Mouse (Mus musculus) liver, embryonic 14.5 days (tissue): Measurements from ENCODE around the gene Ctrc.

Experiments
- CTCF ChIP-seq: IDR thresholded peaks from 2 replicates; pipeline ENCODE4 v1.5.1; 2016; ENCODE audit warnings: antibody characterized with exemption, low read depth, control low read depth
- EP300 ChIP-seq: IDR thresholded peaks from 2 replicates; pipeline ENCODE4 v1.6.1; 2016; ENCODE audit warnings: antibody characterized with exemption, low read depth

- no peak for TF ChIP-seq EP300
- TF ChIP-seq CTCF, result no peak
Measured at GRCm38 (mm10) chr4:141859351-141859750, 13.2 kb upstream of the Ctrc start.
